Mouse (Mus musculus) midbrain, embryonic 15.5 days (tissue): Measurements from ENCODE around the gene R3hdml. TPM values are rescaled to one million over a fixed set of nuclear protein-coding genes. Genes with fewer than 3 reads are reported as not detected.
"Not testable (repeated sequence)": the region's sequence is repeated elsewhere in the genome, so short reads cannot be mapped to it uniquely, and the experiment has no call there.

Experiments used
- ATAC-seq: fragments of 200-750 bp; cut with Nextera tagmentation; replicated peaks from 2 replicates; pipeline ENCODE4 v1.8.0; 2017; ENCODE audit warnings: moderate TSS enrichment
- H3K27ac ChIP-seq: fragments of 300-500 bp; sonication (generic); 2 replicates; pipeline ENCODE4 v1.5.1; 2015; ENCODE audit warnings: mild to moderate bottlenecking, inconsistent platforms
- H3K27me3 ChIP-seq: fragments of 300-500 bp; sonication (generic); replicated peaks from 2 replicates; pipeline ENCODE4 v1.6.1; 2015; ENCODE audit warnings: inconsistent platforms
- H3K36me3 ChIP-seq: fragments of 300-500 bp; sonication (generic); replicated peaks from 2 replicates; pipeline ENCODE4 v1.6.1; 2015; ENCODE audit warnings: inconsistent platforms
- H3K4me1 ChIP-seq: fragments of 300-500 bp; sonication (generic); 2 replicates; pipeline ENCODE4 v1.6.1; 2015; ENCODE audit warnings: inconsistent platforms
- H3K4me2 ChIP-seq: fragments of 300-500 bp; sonication (generic); 2 replicates; pipeline ENCODE4 v1.6.1; 2015; ENCODE audit warnings: inconsistent platforms, mild to moderate bottlenecking, moderate library complexity
- H3K4me3 ChIP-seq: fragments of 300-500 bp; sonication (generic); 2 replicates; pipeline ENCODE4 v1.5.1; 2015; ENCODE audit warnings: mild to moderate bottlenecking, inconsistent platforms
- H3K9ac ChIP-seq: fragments of 300-500 bp; sonication (generic); 2 replicates; pipeline ENCODE4 v1.6.1; 2015; ENCODE audit warnings: mild to moderate bottlenecking, inconsistent platforms
- H3K9me3 ChIP-seq: fragments of 300-500 bp; sonication (generic); 2 replicates; pipeline ENCODE4 v1.6.1; 2016; ENCODE audit warnings: inconsistent platforms
- WGBS: fragments of 180-500 bp; shearing (Covaris S2); methylation state at CpG from one replicate; pipeline ENCODE4 v1.1.7; 2015; ENCODE audit warnings: mixed read lengths; 5-methylcytosine and 5-hydroxymethylcytosine counted together
- polyA plus RNA-seq: library from polyadenylated mRNA; unstranded; fragments of >200 nt; fragmentation: Nextera tagmentation; extraction: Ambion mirVana; gene quantifications from 2 replicates; pipeline ENCODE4 v1.2.1, GENCODE M21; 2015

Gene R3hdml
- not detected in 2 replicates for polyA plus RNA-seq

GRCm38 (mm10) chr2:163492018-163492417, at the start of gene R3hdml:
Gene R3hdml, plus strand, starts transcription at chr2:163492318.
- H3K4me1 ChIP-seq: no peaks in the 10 kb centered on the region
- H3K9ac ChIP-seq: no peak within 1 kb of the TSS
- H3K9me3 ChIP-seq: no peaks in the 10 kb centered on the region
- H3K4me2 ChIP-seq: no peak within 1 kb of the TSS
- H3K27me3 ChIP-seq: no peaks in the 10 kb centered on the region
- no peak within 1 kb of the TSS for H3K27ac ChIP-seq
- no peaks in the 10 kb centered on the region for H3K36me3 ChIP-seq
- 87% methylated on average over 5 of the region's 5 CpGs for WGBS
- no peak for ATAC-seq
- H3K4me3 ChIP-seq: no peak within 1 kb of the TSS

GRCm38 (mm10) chr2:163443543-163443942, 48.6 kb upstream of the R3hdml start:
- no peak for ATAC-seq
- H3K36me3 ChIP-seq: peaks cover 15% of the 10 kb centered on the region; the same call in 1 of the 2 replicates
- H3K4me1 ChIP-seq: peaks cover 27% of the 10 kb centered on the region
- H3K4me2 ChIP-seq: no peak overlapping the region
- no peaks in the 10 kb centered on the region for H3K27me3 ChIP-seq
- H3K27ac ChIP-seq: no peak overlapping the region
- H3K4me3 ChIP-seq: no peak overlapping the region
- H3K9me3 ChIP-seq: no peaks in the 10 kb centered on the region
- 75% methylated on average over 6 of the region's 6 CpGs for WGBS
- H3K9ac ChIP-seq: no peak overlapping the region

- Histone ChIP-seq H3K9ac (no peak overlapping the region), H3K4me2 (no peak overlapping the region), H3K4me1 (peaks cover 27% of the 10 kb centered on the region), H3K4me3 (no peak overlapping the region), H3K27ac (no peak overlapping the region), H3K9me3 (no peaks in the 10 kb centered on the region), H3K27me3 (no peaks in the 10 kb centered on the region), H3K36me3 (peaks cover 15% of the 10 kb centered on the region; the same call in 1 of the 2 replicates)
- WGBS: 70% methylated on average over 7 of the region's 7 CpGs
- no peak for ATAC-seq
Observed at GRCm38 (mm10) chr2:163444017-163444416, 48.1 kb upstream of the R3hdml start.

GRCm38 (mm10) chr2:163447375-163447774, 44.7 kb upstream of the R3hdml start:
- ATAC-seq: no peak
- H3K36me3 ChIP-seq: peaks cover 33% of the 10 kb centered on the region
- 89% methylated on average over 12 of the region's 12 CpGs for WGBS

GRCm38 (mm10) chr2:163449276-163449675, 42.8 kb upstream of the R3hdml start:
- 81% methylated on average over 3 of the region's 3 CpGs for WGBS
- peaks cover 41% of the 10 kb centered on the region for H3K36me3 ChIP-seq
- ATAC-seq: no peak

More at GRCm38 (mm10) chr2:163447375-163447774, 44.7 kb upstream of the R3hdml start:
- H3K27ac ChIP-seq: no peak overlapping the region
- no peak overlapping the region for H3K9ac ChIP-seq
- no peak overlapping the region for H3K4me3 ChIP-seq
- no peaks in the 10 kb centered on the region for H3K9me3 ChIP-seq
- no peaks in the 10 kb centered on the region for H3K27me3 ChIP-seq
- H3K4me1 ChIP-seq: no peaks in the 10 kb centered on the region
- no peak overlapping the region for H3K4me2 ChIP-seq

GRCm38 (mm10) chr2:163450668-163451295, 41.3 kb upstream of the R3hdml start:
- H3K27me3 ChIP-seq: no peaks in the 10 kb centered on the region
- H3K4me1 ChIP-seq: no peaks in the 10 kb centered on the region
- no peak for ATAC-seq
- H3K9me3 ChIP-seq: no peaks in the 10 kb centered on the region
- H3K27ac ChIP-seq: no peak overlapping the region
- no peak overlapping the region for H3K4me2 ChIP-seq
- 72% methylated on average over 6 of the region's 6 CpGs for WGBS
- peaks cover 47% of the 10 kb centered on the region for H3K36me3 ChIP-seq
- no peak overlapping the region for H3K9ac ChIP-seq
- no peak overlapping the region for H3K4me3 ChIP-seq

More at GRCm38 (mm10) chr2:163449276-163449675, 42.8 kb upstream of the R3hdml start:
- Histone ChIP-seq H3K4me2 (no peak overlapping the region), H3K4me3 (no peak overlapping the region), H3K27me3 (no peaks in the 10 kb centered on the region), H3K27ac (no peak overlapping the region), H3K4me1 (no peaks in the 10 kb centered on the region), H3K9me3 (no peaks in the 10 kb centered on the region), H3K9ac (no peak overlapping the region)

GRCm38 (mm10) chr2:163452738-163453137, 39.4 kb upstream of the R3hdml start:
- Histone ChIP-seq H3K36me3 (peaks cover 32% of the 10 kb centered on the region), H3K4me3 (no peak overlapping the region), H3K9ac (no peak overlapping the region), H3K4me2 (no peak overlapping the region), H3K27me3 (no peaks in the 10 kb centered on the region), H3K4me1 (no peaks in the 10 kb centered on the region), H3K27ac (no peak overlapping the region), H3K9me3 (no peaks in the 10 kb centered on the region)
- ATAC-seq: no peak
- WGBS: 94% methylated on average over 6 of the region's 6 CpGs

- Histone ChIP-seq H3K4me2 (no peak overlapping the region), H3K4me1 (no peaks in the 10 kb centered on the region), H3K36me3 (peaks cover 32% of the 10 kb centered on the region), H3K4me3 (no peak overlapping the region), H3K9ac (no peak overlapping the region), H3K27me3 (no peaks in the 10 kb centered on the region), H3K9me3 (no peaks in the 10 kb centered on the region), H3K27ac (no peak overlapping the region)
- ATAC-seq: no peak
- WGBS: 90% methylated on average over 13 of the region's 13 CpGs
Observed at GRCm38 (mm10) chr2:163453378-163453777, 38.7 kb upstream of the R3hdml start.

GRCm38 (mm10) chr2:163458539-163459265, 33.4 kb upstream of the R3hdml start:
- Histone ChIP-seq H3K9ac (0 out of 2 replicates have a peak overlapping the region, but pooled peaks have one; percentile 4), H3K36me3 (peaks cover 10% of the 10 kb centered on the region), H3K4me2 (peak overlapping the region; percentile 35; the same call in 1 of the 2 replicates), H3K4me3 (no peak overlapping the region), H3K27me3 (no peaks in the 10 kb centered on the region), H3K27ac (no peak overlapping the region), H3K4me1 (peaks cover 7% of the 10 kb centered on the region; the same call in 1 of the 2 replicates), H3K9me3 (no peaks in the 10 kb centered on the region)
- 54% methylated on average over 27 of the region's 27 CpGs for WGBS
- peak; percentile 18; the same call in 1 of the 2 replicates for ATAC-seq

GRCm38 (mm10) chr2:163459380-163459779, 32.7 kb upstream of the R3hdml start:
- Histone ChIP-seq H3K9me3 (no peaks in the 10 kb centered on the region), H3K9ac (0 out of 2 replicates have a peak overlapping the region, but pooled peaks have one; percentile 4), H3K4me2 (peak overlapping the region; percentile 35), H3K27me3 (no peaks in the 10 kb centered on the region), H3K4me3 (no peak overlapping the region), H3K36me3 (peaks cover 4% of the 10 kb centered on the region), H3K27ac (peak overlapping the region; percentile 36; the same call in 1 of the 2 replicates), H3K4me1 (peaks cover 7% of the 10 kb centered on the region; the same call in 1 of the 2 replicates)
- peak; percentile 38; the same call in 1 of the 2 replicates for ATAC-seq
- 51% methylated on average over 10 of the region's 10 CpGs for WGBS

- no peak overlapping the region for H3K4me3 ChIP-seq
- H3K36me3 ChIP-seq: no peaks in the 10 kb centered on the region
- WGBS: 89% methylated on average over 8 of the region's 8 CpGs
- no peak overlapping the region for H3K9ac ChIP-seq
- no peak for ATAC-seq
- H3K27ac ChIP-seq: no peak overlapping the region
- H3K27me3 ChIP-seq: no peaks in the 10 kb centered on the region
- H3K9me3 ChIP-seq: no peaks in the 10 kb centered on the region
- no peak overlapping the region for H3K4me2 ChIP-seq
- H3K4me1 ChIP-seq: peaks cover 7% of the 10 kb centered on the region; the same call in 1 of the 2 replicates
Observed at GRCm38 (mm10) chr2:163460622-163461021, 31.5 kb upstream of the R3hdml start.

GRCm38 (mm10) chr2:163461307-163461706, 30.8 kb upstream of the R3hdml start:
- H3K4me1 ChIP-seq, ATAC-seq, H3K4me3 ChIP-seq, H3K9me3 ChIP-seq, H3K27me3 ChIP-seq, H3K4me2 ChIP-seq, H3K9ac ChIP-seq, H3K36me3 ChIP-seq, H3K27ac ChIP-seq: not testable (repeated sequence)
- WGBS: 93% methylated on average over 9 of the region's 9 CpGs
